Mouse (Mus musculus) yolk sac, embryonic 10.5 days (tissue): ENCODE data around the gene Hemk1.

Experiments used
- DNase-seq: peaks from one replicate; pipeline ENCODE4 v3.0.0-alpha.2; 2017; ENCODE audit warnings: low spot score

Gene Hemk1

GRCm38 (mm10) chr9:107294249-107294648, 43.9 kb downstream of the Hemk1 start:
- peak; percentile 75 for DNase-seq

DNA sequence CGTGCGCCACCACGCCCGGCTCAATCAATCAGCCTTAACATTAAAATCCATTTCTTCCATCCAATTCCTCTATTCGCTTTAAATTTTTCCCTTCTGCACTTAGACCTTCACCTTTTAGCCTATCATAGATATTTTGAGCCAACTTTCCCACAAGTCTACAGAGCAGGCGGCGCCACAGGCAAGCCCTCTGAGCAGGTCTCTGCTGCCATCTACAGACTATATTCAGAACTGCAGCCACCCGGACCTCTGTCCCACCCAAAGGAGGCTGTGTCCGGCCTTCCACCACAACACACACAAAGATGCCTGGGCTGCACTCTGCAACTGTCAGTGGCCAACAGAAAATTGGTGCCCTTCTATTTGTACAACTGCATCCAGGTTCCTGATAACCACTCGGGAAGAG, 47.3 kb downstream of the Hemk1 start:
- peak; percentile 66 for DNase-seq

GRCm38 (mm10) chr9:107289211-107290076, 48.7 kb downstream of the Hemk1 start, which contains the start of gene Mapkapk3:
Gene Mapkapk3, minus strand, starts transcription at chr9:107289877.
- peak; percentile 80 for DNase-seq

- DNase-seq = peak; percentile 28
Measured at GRCm38 (mm10) chr9:107288711-107289110, 49.4 kb downstream of the Hemk1 start.

DNA sequence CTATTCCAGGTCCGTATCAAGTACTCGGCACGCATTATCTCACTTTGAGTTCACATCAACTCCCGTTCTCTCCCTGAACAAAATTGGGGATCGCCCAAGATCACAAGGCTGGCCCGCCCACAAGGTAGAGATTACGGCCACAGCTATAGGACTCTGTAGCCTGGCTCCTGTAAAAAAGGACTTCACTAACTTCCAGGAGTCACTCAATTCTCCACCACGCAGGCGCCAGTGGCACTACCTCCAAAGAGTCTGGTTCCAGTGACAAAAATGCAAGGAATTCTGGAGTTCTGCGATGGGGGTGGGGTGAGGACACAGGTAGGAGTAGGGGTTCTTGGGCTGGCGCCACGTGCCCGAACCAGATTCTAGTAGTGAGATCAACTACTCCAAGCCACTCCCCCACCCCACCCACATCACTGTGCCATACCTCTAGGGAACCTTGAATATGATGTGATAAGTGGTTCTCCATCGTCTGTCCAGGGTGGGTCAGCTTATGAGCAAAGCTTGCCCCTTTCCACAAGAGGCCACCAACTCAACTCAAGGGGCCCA, 50.0 kb downstream of the Hemk1 start:
- no peak for DNase-seq

GRCm38 (mm10) chr9:107287294-107287693, 50.9 kb downstream of the Hemk1 start:
- no peak for DNase-seq

DNA sequence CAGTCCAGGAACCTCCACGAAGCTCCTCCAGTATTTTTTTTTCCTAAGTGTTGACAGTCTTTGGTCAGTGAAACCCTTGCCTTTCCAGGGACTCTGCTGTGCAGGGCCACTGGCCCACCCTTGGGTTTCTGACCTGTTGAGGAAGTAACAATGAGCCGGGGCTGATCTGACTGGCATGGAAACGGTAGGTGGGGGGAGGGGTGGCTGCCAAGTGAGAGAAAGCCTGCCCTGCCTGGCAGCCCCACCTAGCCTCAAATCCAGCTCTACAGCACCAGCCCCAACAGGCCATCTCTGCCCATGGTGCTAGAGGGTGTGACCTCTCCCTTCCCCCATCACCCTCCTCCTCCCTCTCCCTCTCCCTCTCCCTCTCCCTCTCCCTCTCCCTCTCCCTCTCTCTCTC, 53.1 kb downstream of the Hemk1 start:
- DNase-seq = no peak

- no peak for DNase-seq
Measured at GRCm38 (mm10) chr9:107282951-107283350, 55.2 kb downstream of the Hemk1 start.

- no peak for DNase-seq
Measured at GRCm38 (mm10) chr9:107281241-107281987, 56.7 kb downstream of the Hemk1 start.

GRCm38 (mm10) chr9:107280322-107281027, 57.7 kb downstream of the Hemk1 start:
- DNase-seq = no peak

DNA sequence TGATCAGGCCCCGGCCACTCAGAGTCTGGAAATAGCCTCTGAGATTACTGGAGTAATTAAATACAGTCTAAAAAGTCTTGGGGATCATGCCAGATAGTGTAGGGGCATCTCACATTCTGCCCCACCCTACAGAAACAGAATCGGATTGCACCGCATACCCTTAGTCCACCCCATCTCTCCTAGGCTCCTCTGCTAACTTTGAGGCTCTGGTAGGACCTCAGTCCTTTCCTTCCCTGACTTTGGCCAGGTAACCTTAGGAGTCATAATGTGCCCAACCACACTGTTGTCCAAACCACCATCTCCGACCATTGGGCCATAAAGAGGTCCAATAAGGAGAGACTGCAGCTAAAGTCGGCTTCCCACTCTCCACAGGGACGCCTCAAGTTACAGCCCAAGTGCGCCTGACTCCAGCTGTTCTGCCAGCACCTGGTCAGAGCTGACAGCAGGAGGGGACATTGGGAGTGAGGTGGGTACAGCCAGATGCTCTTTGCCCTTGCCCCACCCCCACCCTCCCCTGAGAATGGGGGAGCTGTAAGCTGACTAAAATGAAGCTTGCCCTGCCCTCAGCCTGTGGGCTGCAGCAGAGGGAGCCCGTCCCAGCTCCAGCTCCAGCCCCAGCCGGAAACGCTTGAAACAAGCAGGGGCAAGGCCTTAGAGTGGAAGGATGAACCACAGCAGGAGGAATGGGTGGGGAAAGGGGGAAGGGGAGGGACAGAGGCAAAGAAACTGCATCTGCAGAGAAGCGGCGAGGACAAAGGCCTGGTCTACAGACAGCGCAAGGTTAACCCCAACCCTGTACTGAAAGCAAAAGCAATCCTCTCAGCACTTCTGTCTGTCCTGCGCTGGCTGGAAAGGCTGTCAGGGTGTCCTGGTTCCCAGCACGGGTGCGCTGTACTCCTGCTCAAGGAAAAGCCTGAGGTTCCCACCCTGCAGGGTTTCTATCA, 58.5 kb downstream of the Hemk1 start:
- DNase-seq = peak; percentile 21

DNA sequence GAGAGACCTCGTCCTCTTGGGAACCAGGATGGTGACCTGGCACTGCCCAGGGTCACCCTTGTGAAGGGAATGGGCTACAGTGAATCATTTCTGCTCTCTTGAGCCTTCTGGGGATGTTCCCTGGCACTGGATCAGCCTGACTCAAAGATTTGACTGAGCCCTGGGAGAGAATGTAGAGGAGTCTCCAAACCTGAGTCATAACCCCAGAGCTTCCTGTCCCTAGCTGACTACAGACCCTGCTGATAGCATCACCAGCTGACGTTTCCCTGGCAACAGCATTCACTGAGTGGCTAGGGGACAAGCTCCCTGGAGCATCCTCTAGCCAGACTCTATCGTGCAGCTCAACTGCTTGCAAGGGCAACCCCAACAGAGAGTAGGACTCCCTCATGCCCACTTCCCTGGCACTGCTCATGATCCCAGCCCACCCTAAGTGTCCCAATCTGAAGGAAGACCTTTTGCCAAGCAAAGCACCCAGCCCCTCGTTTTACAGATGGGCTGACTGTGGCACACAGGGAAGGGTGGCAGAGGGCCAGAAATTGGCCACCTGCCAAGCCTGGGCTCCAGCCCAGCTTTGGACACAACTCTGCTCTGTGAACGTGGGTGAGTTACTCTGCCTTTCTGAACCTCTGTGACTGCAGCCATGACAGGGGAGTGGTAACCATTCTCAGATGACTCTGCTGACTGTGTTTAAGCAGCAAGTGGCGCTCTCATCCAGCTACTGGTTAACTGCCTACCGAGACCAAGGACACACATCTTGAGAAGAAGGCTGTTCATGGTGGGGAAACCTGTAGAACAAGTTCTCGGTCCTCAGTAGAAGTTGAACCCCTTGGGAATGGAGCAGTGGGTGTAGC, 59.4 kb downstream of the Hemk1 start:
- DNase-seq = no peak

DNA sequence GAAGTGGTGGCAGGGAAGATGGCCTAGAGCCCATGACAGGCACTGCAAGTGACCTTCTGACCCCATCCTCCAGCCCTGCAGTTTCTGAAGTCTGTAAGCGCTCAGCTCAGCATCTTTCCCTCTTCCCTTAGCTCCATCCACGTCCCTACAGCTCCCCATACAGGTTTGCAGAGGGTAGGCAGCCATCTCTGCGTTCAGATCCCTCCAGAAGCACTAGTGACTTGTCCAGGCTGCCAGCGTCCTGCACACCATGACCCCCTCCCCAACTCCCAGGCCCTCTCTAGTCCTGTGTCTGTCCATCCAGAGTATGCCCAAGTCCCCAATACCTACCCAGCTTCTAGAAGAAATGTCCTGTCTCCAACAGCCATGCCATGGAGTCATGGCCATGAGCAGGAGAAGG, 60.0 kb downstream of the Hemk1 start:
- no peak for DNase-seq

DNA sequence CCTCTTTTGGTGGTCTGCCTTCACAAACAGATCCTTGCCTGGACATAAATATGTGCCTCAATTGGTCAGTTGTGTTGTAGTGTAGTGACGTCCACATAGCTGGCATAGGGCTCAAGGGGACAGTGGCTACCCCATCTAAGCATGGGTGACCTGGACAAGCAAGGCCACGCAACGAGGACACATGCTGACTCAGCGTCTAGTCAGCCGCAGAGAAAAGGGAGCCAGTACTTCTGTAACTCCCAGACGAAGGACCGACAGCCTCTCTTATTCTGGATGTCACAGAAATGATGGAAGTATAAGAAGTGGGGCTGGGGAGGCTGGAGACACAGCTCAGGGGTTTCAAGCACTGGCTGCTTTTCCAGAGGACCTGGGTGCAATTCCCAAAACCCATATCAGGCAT, 60.5 kb downstream of the Hemk1 start:
- DNase-seq = no peak
